Mouse (Mus musculus) ES-CJ7 (cell line): ENCODE results near the gene Tedc2.

Experiments used
- DNase-seq: peaks from one replicate; pipeline ENCODE4 v3.0.0; 2011; ENCODE audit warnings: low read depth, low spot score

Gene Tedc2

GRCm38 (mm10) chr17:24193769-24194168, 26.9 kb downstream of the Tedc2 start:
- no peak for DNase-seq

DNA sequence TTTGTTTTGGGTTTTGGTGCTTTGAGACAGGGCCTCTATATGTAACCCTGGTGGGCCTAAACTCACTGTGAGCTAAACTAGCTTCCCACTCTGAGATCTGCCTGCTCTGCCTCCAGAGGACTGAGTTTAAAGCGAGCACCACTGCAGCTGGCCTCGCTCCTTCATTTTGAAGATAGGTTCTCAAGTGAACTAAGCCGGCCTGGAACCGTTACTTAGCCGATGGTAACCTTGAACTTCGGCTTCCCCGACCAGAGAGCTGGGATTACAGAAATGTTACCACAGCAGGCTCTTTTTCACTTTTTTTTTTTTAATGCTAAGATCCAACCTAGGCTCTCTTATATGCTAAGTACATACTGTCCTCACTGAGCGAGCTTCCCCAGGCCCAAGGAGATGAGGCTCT, 27.4 kb downstream of the Tedc2 start:
- DNase-seq, result no peak

- DNase-seq, result no peak
These were observed 27.8 kb downstream of the Tedc2 start for GRCm38 (mm10) chr17:24192848-24193247.

GRCm38 (mm10) chr17:24191481-24191880, 29.2 kb downstream of the Tedc2 start:
- no peak for DNase-seq

GRCm38 (mm10) chr17:24190934-24191333, 29.7 kb downstream of the Tedc2 start:
- DNase-seq, result no peak

- DNase-seq, result no peak
These were observed 46.4 kb downstream of the Tedc2 start for GRCm38 (mm10) chr17:24174259-24174658.

GRCm38 (mm10) chr17:24173423-24173822, 47.2 kb downstream of the Tedc2 start:
- DNase-seq, result peak; percentile 84

DNA sequence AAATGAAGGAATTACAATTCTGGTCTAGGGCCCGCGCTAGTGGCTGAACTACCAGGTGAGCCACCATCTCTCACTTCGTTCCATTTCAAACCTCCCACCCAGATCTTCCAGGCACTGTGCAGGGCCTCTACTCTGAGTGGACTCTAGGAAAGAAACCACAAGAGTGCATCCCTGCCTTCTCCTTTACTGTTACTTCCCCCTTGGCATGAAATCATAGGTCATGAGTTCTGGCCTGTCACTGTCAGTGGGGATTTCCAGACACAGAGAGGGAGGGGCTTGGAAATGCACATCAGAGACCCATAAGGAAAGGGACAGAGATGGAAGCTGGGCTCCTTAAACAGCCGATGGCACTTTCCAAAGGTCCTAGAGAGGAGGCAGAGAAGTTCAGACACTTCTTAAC, 48.9 kb downstream of the Tedc2 start:
- DNase-seq, result no peak

DNA sequence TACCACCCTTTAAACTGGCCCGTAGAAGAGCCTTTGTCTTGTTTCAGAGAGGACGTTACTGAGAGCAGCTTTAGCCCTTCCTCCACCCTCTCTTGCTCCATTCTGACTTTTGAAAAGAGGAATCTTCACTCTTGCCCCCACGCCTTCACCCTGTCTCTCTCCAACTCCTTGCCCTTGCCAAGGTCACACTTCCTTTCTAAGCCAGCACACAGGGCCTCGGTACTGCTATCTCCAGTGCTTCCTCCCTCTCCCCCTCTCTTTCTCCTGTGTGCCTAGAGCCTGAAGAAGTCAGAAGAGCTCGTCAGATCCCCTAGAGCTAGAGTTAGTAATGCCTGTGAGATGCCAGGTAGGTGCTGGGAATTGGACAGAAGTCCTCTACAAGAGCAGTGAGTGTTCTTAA, 49.9 kb downstream of the Tedc2 start:
- peak; percentile 46 for DNase-seq

DNA sequence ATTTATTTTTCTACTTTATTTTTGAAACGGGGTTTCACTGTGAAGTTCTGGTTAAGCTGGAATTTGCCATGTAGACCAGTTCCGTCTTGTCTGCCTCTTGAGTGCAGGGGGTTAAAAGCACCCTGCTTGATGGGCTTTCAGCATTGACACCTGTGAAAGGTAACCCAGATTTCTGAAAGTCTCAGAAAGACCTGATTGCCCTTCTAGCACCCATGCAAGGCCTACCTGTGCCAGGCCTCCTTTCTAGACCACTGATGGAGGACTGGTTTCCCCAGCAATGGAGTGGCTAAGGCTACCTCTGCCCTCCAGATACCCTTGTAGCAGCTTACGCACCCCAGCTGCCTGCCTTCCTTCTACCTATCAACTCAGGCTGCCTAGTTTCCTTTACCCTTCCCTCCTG, 50.5 kb downstream of the Tedc2 start:
- DNase-seq, result no peak

GRCm38 (mm10) chr17:24169317-24170065, 51.2 kb downstream of the Tedc2 start, which contains the start of gene Atp6v0c:
Atp6v0c (minus strand) TSS chr17:24169702.
- DNase-seq, result peak; percentile 96

GRCm38 (mm10) chr17:24168590-24169277, 51.9 kb downstream of the Tedc2 start:
- DNase-seq, result peak; percentile 72

DNA sequence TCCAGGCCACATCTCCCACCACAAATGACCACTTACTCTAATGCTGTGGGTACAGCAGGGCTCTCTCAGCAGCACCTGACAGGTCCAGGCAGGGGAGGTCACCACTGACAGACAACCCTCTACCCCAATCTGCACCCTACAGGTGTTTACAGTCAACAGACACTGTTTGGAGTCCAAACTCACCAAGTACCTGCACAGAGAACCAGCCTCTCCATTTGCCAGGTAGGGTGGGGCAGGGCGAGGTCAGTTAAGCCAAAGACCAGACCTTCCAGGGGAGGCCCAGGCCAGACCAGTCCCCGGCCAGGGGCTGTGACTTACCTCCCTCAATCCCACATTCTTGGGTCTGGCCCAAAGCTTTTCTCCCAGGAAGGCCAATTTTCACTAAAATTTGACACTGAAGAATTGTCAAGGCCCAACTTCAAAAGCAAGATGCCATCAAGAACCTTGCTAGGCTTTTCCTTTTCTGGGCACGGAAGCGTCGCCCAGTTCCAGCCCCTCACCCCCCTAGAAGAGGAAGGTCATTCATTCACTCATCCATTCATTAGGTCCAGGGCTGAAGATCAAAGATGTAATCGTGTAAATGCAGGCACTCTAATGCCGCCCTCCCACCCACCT, 52.7 kb downstream of the Tedc2 start:
- no peak for DNase-seq

GRCm38 (mm10) chr17:24167120-24167519, 53.5 kb downstream of the Tedc2 start:
- DNase-seq, result no peak
